Mouse (Mus musculus) spleen, adult 2 months (tissue): Measurements from ENCODE around the gene Gm10643.

Experiments
- CTCF ChIP-seq: fragments of 200-500 bp; IDR thresholded peaks from 2 replicates; pipeline ENCODE4 v1.5.1; 2011; ENCODE audit warnings: mild to moderate bottlenecking, inconsistent platforms; ENCODE audit not compliant: insufficient read depth, insufficient read length, insufficient replicate concordance; ENCODE audit errors: extremely low read depth
- POLR2A ChIP-seq: fragments of 200-500 bp; IDR thresholded peaks from 2 replicates; pipeline ENCODE4 v1.6.1; 2011; ENCODE audit warnings: low read depth, low read length, inconsistent platforms

DNA sequence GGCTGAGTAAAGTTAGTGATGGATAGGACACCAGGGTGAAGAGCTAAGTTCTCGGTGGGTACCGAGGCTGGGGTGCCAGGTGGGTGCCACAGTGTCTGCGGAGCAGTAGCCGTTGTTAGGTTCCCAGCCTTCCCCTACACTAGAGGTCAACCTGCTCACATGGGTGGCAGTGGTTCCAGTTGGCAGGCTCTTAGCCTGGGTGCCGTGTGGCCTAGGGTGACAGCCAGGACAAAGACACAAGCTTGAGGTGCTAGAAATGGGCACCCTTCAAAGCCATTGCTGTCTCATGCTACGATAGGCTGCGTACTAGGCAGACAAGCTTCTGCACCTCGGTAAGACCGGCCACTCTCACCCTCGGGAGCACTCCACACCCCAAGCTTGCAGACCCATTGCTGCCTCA, 7.4 kb upstream of the Gm10643 start:
- TF ChIP-seq POLR2A = no peak
- TF ChIP-seq CTCF = no peak
